Mouse (Mus musculus): ENCODE results near the gene Stoml3. TPM values are rescaled to one million over a fixed set of nuclear protein-coding genes. Genes with fewer than 3 reads are reported as not detected.

Stoml3 gene
- polyA plus RNA-seq, 1 experiment from 2014 or later: not detected

DNA sequence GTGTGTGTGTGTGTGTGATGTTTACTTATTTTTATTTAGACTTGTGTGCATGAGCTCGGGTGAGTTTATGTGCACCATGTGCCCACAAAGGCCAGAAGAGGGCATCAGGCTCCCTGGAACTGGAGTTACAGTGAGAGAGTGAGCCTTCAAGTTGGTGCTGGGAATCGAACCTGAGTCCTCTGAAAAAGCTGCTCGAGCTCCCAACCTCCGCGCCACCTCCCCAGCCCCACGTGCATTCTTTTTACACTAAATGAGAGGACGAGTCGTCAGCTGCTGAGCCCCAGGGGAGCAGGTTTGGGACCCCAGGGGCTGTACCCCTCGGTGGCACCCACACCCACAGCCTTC is 25.8 kb upstream of the Stoml3 start:
- Histone ChIP-seq H3K27me3 (no peaks in the 10 kb centered on the region), H3K4me3 (replicated peaks) (peak overlapping the region; percentile 97), H3K27ac (replicated peaks) (peak overlapping the region; percentile 83), H3K4me2 (peak overlapping the region; percentile 79), H3K9me3 (replicated peaks) (no peaks in the 10 kb centered on the region), H3K36me3 (replicated peaks) (peaks cover 16% of the 10 kb centered on the region), H3K4me1 (replicated peaks) (peaks cover 32% of the 10 kb centered on the region), H3K9ac (peak overlapping the region; percentile 80)
- 2% methylated on average over 9 of the region's 9 CpGs for WGBS (ENCODE audit: insufficient replicate concordance)
- ATAC-seq (ENCODE audit: insufficient read depth): no peak

DNA sequence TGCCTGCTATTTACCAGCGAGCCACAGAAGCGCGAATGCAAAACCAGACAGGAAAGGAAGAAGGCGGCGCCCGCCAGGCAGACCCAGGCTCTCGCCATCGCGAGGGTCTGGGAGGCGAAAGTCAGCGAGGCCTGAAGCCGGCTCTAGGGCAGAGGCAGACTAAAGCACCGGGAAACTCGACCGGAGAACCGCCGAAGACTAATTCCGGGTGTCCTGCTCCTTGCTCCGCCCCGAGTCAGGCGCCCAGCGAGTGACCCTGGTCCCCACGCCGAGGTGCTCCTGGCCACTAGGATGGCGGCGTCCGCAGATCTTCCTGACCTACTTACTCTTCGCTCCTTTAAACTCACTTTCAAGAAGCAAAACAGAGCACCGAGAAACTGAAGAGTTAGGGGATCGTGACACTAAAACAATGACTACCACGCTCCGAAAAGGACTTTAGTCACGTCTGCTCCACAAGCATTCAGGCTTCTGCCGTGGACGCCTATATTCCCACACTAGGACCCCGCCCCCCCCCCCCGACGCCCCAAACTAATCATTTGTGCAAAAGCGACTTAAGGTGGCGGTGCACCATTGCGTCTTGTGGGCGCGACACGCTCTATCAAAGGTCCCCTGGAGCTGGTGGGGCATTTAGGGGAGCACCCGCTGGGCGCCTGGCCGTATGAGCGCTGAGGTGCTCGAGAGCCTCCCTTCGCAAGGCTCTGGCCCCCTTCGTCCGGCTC is 25.2 kb upstream of the Stoml3 start, which contains the start of the genes Nhlrc3 and Proser1:
Nhlrc3 (minus strand) TSS at position 287 of the 719 bp plus-strand sequence.
Proser1 (plus strand) TSS at position 621 of the 719 bp plus-strand sequence.
- Histone ChIP-seq H3K9ac (peak within 1 kb of the TSS; percentile 80), H3K36me3 (replicated peaks) (0 out of 2 replicates have a peak, but pooled peaks cover 12% of the 10 kb centered on the region), H3K27ac (replicated peaks) (peak within 1 kb of the TSS; percentile 83), H3K4me3 (replicated peaks) (peak within 1 kb of the TSS; percentile 97), H3K9me3 (replicated peaks) (no peaks in the 10 kb centered on the region), H3K4me2 (peak within 1 kb of the TSS; percentile 79), H3K27me3 (no peaks in the 10 kb centered on the region), H3K4me1 (replicated peaks) (peaks cover 32% of the 10 kb centered on the region)
- under 1% methylated on average over 52 of the region's 52 CpGs for WGBS (ENCODE audit: insufficient replicate concordance)
- peak; percentile 93 for ATAC-seq (ENCODE audit: insufficient read depth)

DNA sequence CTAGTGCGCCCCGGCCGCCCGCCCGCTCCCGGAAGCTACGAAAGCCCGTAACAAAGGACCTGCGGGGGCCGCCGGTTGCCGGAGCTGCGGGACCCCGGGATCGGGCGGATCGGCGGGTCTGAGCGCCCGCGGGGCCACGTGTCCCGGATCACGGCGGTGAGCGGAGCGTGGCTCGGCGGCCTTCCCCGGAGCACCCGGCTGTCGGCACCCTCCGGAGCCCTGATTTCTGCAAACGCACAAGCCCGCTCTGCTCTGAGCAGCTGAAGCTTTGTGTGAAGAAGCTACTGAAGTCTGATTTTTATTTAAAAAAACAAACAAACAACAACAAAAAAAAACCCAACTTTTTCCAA is 24.7 kb upstream of the Stoml3 start:
- H3K36me3 ChIP-seq (replicated peaks): 0 out of 2 replicates have a peak, but pooled peaks cover 9% of the 10 kb centered on the region
- H3K9ac ChIP-seq: peak overlapping the region; percentile 80
- peaks cover 32% of the 10 kb centered on the region for H3K4me1 ChIP-seq (replicated peaks)
- 1% methylated on average over 35 of the region's 35 CpGs for WGBS (ENCODE audit: insufficient replicate concordance)
- H3K4me3 ChIP-seq (replicated peaks): peak overlapping the region; percentile 97
- H3K4me2 ChIP-seq: peak overlapping the region; percentile 79
- H3K27ac ChIP-seq (replicated peaks): peak overlapping the region; percentile 83
- H3K27me3 ChIP-seq: no peaks in the 10 kb centered on the region
- ATAC-seq (ENCODE audit: insufficient read depth): peak; percentile 48; the same call in 1 of the 2 replicates
- no peaks in the 10 kb centered on the region for H3K9me3 ChIP-seq (replicated peaks)

DNA sequence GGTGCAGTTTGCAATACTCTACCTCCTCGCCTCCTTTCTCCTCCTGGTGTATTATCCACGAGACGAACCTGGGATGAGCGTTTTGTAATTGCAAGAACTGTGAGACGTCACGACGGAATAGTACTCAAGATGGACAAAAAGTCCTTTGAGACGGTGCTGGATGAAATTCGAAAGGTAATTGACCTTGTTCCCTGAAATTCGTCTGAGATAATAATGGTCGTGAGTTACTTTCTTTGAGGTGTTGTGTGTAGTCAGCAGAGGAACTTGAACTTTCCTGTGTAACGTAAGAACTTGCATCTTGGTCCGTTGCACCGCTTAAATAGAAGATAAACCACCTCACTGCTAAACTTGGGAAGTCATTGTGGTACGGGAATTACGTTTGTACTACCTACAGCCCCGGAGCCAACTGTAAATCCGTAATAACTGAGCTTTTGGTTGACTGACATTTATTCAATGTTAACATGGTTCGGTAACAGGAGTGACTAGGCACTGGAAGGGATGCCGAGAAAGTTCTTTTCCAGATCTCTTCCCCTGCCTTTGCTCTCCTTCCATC is 24.2 kb upstream of the Stoml3 start:
- H3K27me3 ChIP-seq: no peaks in the 10 kb centered on the region
- under 1% methylated on average over 20 of the region's 20 CpGs for WGBS (ENCODE audit: insufficient replicate concordance)
- peak overlapping the region; percentile 83 for H3K27ac ChIP-seq (replicated peaks)
- no peaks in the 10 kb centered on the region for H3K9me3 ChIP-seq (replicated peaks)
- H3K4me3 ChIP-seq (replicated peaks): peak overlapping the region; percentile 97
- ATAC-seq (ENCODE audit: insufficient read depth): no peak
- peaks cover 33% of the 10 kb centered on the region for H3K4me1 ChIP-seq (replicated peaks)
- peak overlapping the region; percentile 79 for H3K4me2 ChIP-seq
- H3K9ac ChIP-seq: peak overlapping the region; percentile 80
- H3K36me3 ChIP-seq (replicated peaks): 0 out of 2 replicates have a peak, but pooled peaks cover 9% of the 10 kb centered on the region

DNA sequence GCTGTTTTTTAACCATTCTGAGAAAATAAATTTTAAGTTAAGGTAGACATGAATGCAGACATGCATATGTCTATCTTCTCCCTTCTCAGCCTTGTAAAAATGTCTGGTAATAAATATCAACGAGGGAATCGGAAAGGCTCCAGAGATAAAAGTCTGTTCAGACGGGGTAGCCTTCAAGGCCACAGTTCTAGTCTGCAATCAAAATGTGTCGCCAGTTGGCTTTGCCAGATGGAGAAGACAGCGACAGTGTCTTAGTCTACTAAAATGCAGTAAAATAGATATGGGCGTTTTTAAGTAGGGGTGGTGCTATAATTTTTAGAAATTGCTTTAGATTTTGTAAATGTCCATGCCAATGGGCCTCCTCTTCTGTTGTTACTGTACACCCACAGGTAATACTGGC is 23.1 kb upstream of the Stoml3 start:
- peak overlapping the region; percentile 79 for H3K4me2 ChIP-seq
- no peak for ATAC-seq (ENCODE audit: insufficient read depth)
- 0 out of 2 replicates have a peak, but pooled peaks cover 2% of the 10 kb centered on the region for H3K36me3 ChIP-seq (replicated peaks)
- 6% methylated on average over 6 of the region's 6 CpGs for WGBS (ENCODE audit: insufficient replicate concordance)
- H3K27me3 ChIP-seq: no peaks in the 10 kb centered on the region
- no peak overlapping the region for H3K27ac ChIP-seq (replicated peaks)
- peak overlapping the region; percentile 1; the same call in 1 of the 2 replicates for H3K9ac ChIP-seq
- H3K4me3 ChIP-seq (replicated peaks): peak overlapping the region; percentile 97
- no peaks in the 10 kb centered on the region for H3K9me3 ChIP-seq (replicated peaks)
- peaks cover 36% of the 10 kb centered on the region for H3K4me1 ChIP-seq (replicated peaks)

DNA sequence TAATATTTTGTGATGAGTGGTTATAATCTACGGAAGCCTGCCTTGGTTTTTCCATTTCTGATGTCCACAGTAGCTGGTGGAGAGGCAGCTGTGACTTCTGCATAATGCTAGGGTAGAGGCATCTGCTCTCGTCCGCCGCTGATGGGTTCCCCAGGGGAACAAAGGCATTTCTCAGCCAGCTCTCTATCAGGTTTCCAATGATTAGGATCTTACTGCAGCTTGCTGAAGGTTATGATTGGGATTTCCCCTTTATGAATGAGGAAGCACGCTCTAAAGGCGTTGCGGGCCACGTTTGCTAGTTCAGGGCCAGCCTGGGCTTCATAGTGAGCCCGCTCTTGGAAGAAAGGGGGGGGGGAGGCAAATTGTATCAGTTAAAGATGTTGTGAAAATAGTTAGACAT is 22.0 kb upstream of the Stoml3 start:
- H3K4me3 ChIP-seq (replicated peaks): peak overlapping the region; percentile 6; the same call in 1 of the 2 replicates
- H3K4me1 ChIP-seq (replicated peaks): peaks cover 36% of the 10 kb centered on the region
- peaks cover 8% of the 10 kb centered on the region for H3K36me3 ChIP-seq (replicated peaks)
- H3K9me3 ChIP-seq (replicated peaks): no peaks in the 10 kb centered on the region
- no peaks in the 10 kb centered on the region for H3K27me3 ChIP-seq
- 51% methylated on average over 9 of the region's 9 CpGs for WGBS (ENCODE audit: insufficient replicate concordance)
- no peak overlapping the region for H3K9ac ChIP-seq
- H3K4me2 ChIP-seq: peak overlapping the region; percentile 79
- H3K27ac ChIP-seq (replicated peaks): no peak overlapping the region
- no peak for ATAC-seq (ENCODE audit: insufficient read depth)

DNA sequence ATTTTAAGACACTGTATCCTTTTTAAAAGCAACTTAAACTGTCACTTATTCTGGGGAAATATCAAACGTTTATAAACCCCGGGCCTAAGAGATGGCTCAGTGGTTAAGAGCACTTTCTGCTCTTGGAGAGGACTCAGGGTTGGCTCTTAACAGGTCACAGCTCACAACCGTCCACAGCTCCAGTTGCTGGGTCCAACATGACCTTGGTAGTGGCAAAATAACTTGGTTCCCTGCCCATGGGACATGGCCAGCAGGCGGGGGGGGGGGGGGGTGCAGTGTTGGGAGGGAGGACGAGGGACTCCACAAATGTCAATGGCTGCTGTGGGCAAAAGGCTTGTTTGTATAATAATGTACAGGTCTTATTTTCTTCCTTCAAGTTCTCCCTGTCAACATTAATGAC is 21.1 kb upstream of the Stoml3 start:
- Histone ChIP-seq H3K27me3 (no peaks in the 10 kb centered on the region), H3K4me3 (replicated peaks) (no peak overlapping the region), H3K9ac (no peak overlapping the region), H3K9me3 (replicated peaks) (no peaks in the 10 kb centered on the region), H3K4me1 (replicated peaks) (peaks cover 30% of the 10 kb centered on the region), H3K36me3 (replicated peaks) (peaks cover 15% of the 10 kb centered on the region), H3K4me2 (no peak overlapping the region), H3K27ac (replicated peaks) (no peak overlapping the region)
- 60% methylated on average over 5 of the region's 5 CpGs for WGBS (ENCODE audit: insufficient replicate concordance)
- no peak for ATAC-seq (ENCODE audit: insufficient read depth)

DNA sequence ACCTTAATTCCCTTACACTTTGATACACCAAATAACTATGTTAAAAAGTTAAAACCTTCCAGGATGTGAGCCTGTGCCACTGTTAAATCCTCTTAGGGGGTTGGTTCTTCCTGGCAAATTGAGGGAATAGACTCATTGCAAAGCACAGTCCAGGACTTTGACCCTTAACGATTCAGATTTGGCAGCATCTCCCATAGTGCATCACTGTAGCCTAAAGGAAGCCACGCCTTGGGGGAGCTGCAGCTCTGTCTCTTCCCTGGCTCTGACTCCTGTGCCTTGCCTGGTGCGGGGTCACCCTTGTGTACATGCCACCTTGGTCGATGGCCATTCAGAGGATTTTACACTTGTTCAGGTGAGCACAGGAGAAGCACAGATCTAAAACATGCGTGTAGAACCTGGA is 18.8 kb upstream of the Stoml3 start:
- Histone ChIP-seq H3K4me1 (replicated peaks) (peaks cover 26% of the 10 kb centered on the region), H3K9me3 (replicated peaks) (no peaks in the 10 kb centered on the region), H3K9ac (no peak overlapping the region), H3K4me2 (no peak overlapping the region), H3K4me3 (replicated peaks) (no peak overlapping the region), H3K36me3 (replicated peaks) (peaks cover 38% of the 10 kb centered on the region), H3K27ac (replicated peaks) (no peak overlapping the region), H3K27me3 (no peaks in the 10 kb centered on the region)
- no peak for ATAC-seq (ENCODE audit: insufficient read depth)
- WGBS (ENCODE audit: insufficient replicate concordance): 64% methylated on average over 5 of the region's 5 CpGs

DNA sequence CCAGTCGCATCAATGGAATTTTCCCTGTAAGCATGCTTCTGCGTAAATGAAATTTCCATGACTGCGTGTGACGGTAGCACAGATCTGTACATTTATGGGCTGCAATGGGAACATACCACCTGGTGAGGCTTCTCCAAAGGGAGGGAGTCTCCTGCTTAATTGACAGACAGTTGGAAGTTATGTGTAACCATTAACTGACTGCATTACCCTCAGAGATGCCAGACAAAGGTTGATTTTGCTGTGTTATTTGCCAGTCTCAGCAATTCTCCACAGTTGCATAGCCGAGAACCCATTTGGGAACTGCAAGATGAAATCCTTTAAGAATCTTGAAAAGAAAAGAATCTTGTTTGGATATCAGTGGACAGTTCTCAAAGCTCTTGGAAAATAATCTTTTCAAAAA is 16.4 kb upstream of the Stoml3 start:
- Histone ChIP-seq H3K4me2 (no peak overlapping the region), H3K4me3 (replicated peaks) (no peak overlapping the region), H3K9ac (no peak overlapping the region), H3K9me3 (replicated peaks) (no peaks in the 10 kb centered on the region), H3K36me3 (replicated peaks) (peaks cover 60% of the 10 kb centered on the region), H3K27ac (replicated peaks) (no peak overlapping the region), H3K27me3 (no peaks in the 10 kb centered on the region), H3K4me1 (replicated peaks) (peaks cover 4% of the 10 kb centered on the region; the same call in 1 of the 2 replicates)
- 84% methylated on average over 5 of the region's 5 CpGs for WGBS (ENCODE audit: insufficient replicate concordance)
- ATAC-seq (ENCODE audit: insufficient read depth): no peak

DNA sequence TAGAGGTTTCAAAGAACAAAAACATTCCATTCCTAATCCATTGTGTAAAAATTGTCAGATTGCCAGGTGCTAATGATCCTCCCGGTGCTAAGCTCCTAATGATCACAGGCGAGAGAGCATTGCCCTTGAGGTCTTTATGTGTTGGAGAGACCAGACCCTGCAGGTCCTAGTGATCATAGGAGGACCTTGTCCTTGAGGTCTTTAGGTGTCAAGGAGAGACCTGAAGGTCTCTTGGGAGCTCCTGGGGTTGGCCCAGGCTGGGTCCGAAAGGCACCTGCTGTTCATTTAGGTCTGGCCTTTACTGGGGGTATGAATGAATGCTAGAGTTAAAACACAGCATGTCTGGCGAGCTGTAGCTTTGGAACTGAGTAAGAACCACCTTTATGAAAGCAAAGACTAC is 14.3 kb upstream of the Stoml3 start:
- Histone ChIP-seq H3K4me2 (no peak overlapping the region), H3K36me3 (replicated peaks) (peaks cover 81% of the 10 kb centered on the region), H3K4me1 (replicated peaks) (0 out of 2 replicates have a peak, but pooled peaks cover 3% of the 10 kb centered on the region), H3K9ac (no peak overlapping the region), H3K4me3 (replicated peaks) (no peak overlapping the region), H3K27me3 (no peaks in the 10 kb centered on the region), H3K9me3 (replicated peaks) (no peaks in the 10 kb centered on the region), H3K27ac (replicated peaks) (no peak overlapping the region)
- ATAC-seq (ENCODE audit: insufficient read depth): no peak
- 64% methylated on average over 4 of the region's 4 CpGs for WGBS (ENCODE audit: insufficient replicate concordance)

DNA sequence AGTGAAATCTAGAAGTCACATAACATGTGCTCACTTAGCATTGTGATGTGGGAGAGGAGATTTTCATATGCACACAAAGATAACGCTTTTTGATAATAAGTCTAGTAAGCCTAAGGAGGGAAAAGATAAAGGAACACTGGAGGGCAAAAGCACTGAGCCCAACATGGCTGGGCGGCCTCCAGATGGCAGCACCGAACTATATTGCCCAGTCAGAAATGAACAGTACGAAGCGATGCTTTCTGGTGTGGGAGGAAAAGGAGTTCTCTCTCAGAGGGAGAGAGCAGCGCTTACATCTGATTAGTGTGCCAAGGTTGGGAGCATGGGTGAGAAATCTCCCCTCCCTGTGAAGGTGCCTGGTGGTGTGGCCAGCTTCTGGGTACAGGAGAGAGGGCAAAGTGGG is 12.6 kb upstream of the Stoml3 start:
- no peaks in the 10 kb centered on the region for H3K4me1 ChIP-seq (replicated peaks)
- H3K9ac ChIP-seq: no peak overlapping the region
- ATAC-seq (ENCODE audit: insufficient read depth): no peak
- H3K27me3 ChIP-seq: no peaks in the 10 kb centered on the region
- no peaks in the 10 kb centered on the region for H3K9me3 ChIP-seq (replicated peaks)
- WGBS (ENCODE audit: insufficient replicate concordance): 51% methylated on average over 6 of the region's 6 CpGs
- H3K4me3 ChIP-seq (replicated peaks): no peak overlapping the region
- peaks cover 91% of the 10 kb centered on the region for H3K36me3 ChIP-seq (replicated peaks)
- no peak overlapping the region for H3K27ac ChIP-seq (replicated peaks)
- H3K4me2 ChIP-seq: no peak overlapping the region
